Mouse (Mus musculus): ENCODE results near the gene Ikbip. TPM values are rescaled to one million over a fixed set of nuclear protein-coding genes. Genes with fewer than 3 reads are reported as not detected.
A peak's percentile ranks its signal among the peaks of the same experiment; 100 is the strongest.

Gene Ikbip
- polyA plus RNA-seq, 1 experiment from 2014 or later, result 20.6 TPM

GRCm38 (mm10) chr10:91102799-91103590, 20.3 kb downstream of the Ikbip start:
- Histone ChIP-seq H3K27me3 (replicated peaks; ENCODE audit: control insufficient read depth, insufficient read depth, low read length) (no peaks in the 10 kb centered on the region), H3K9me3 (ENCODE audit: control insufficient read depth, low read length) (no peaks in the 10 kb centered on the region), H3K4me2 (ENCODE audit: low read length) (no peak overlapping the region), H3K4me1 (ENCODE audit: control insufficient read depth, insufficient read depth, low read depth, low read length) (no peaks in the 10 kb centered on the region), H3K36me3 (ENCODE audit: control insufficient read depth, insufficient read depth, low read length) (peaks cover 4% of the 10 kb centered on the region; the same call in 1 of the 2 replicates), H3K4me3 (ENCODE audit: low read length) (no peak overlapping the region), H3K9ac (ENCODE audit: low read depth, low read length) (no peak overlapping the region), H3K27ac (ENCODE audit: low read depth, low read length) (no peak overlapping the region)
- WGBS, result 93% methylated on average over 14 of the region's 14 CpGs
- ATAC-seq, result no peak

- H3K9me3 ChIP-seq (ENCODE audit: control insufficient read depth, low read length), result no peaks in the 10 kb centered on the region; the same call in 1 of the 2 replicates
- H3K9ac ChIP-seq (ENCODE audit: low read depth, low read length), result no peak overlapping the region
- no peaks in the 10 kb centered on the region for H3K27me3 ChIP-seq (replicated peaks; ENCODE audit: control insufficient read depth, insufficient read depth, low read length)
- H3K4me2 ChIP-seq (ENCODE audit: low read length), result no peak overlapping the region
- no peak overlapping the region for H3K4me3 ChIP-seq (ENCODE audit: low read length)
- 91% methylated on average over 3 of the region's 3 CpGs for WGBS
- ATAC-seq, result no peak
- no peaks in the 10 kb centered on the region for H3K4me1 ChIP-seq (ENCODE audit: control insufficient read depth, insufficient read depth, low read depth, low read length)
- peaks cover 6% of the 10 kb centered on the region for H3K36me3 ChIP-seq (ENCODE audit: control insufficient read depth, insufficient read depth, low read length)
- no peak overlapping the region for H3K27ac ChIP-seq (ENCODE audit: low read depth, low read length)
These were observed 23.2 kb downstream of the Ikbip start for GRCm38 (mm10) chr10:91105981-91106380.

GRCm38 (mm10) chr10:91109841-91110240, 27.1 kb downstream of the Ikbip start:
- H3K4me3 ChIP-seq (ENCODE audit: low read length), result no peak overlapping the region
- no peaks in the 10 kb centered on the region for H3K4me1 ChIP-seq (ENCODE audit: control insufficient read depth, insufficient read depth, low read depth, low read length)
- H3K4me2 ChIP-seq (ENCODE audit: low read length), result no peak overlapping the region
- ATAC-seq, result no peak
- WGBS, result 92% methylated on average over 4 of the region's 4 CpGs
- H3K27ac ChIP-seq (ENCODE audit: low read depth, low read length), result no peak overlapping the region
- no peak overlapping the region for H3K9ac ChIP-seq (ENCODE audit: low read depth, low read length)
- no peaks in the 10 kb centered on the region; the same call in 1 of the 2 replicates for H3K9me3 ChIP-seq (ENCODE audit: control insufficient read depth, low read length)
- no peaks in the 10 kb centered on the region for H3K27me3 ChIP-seq (replicated peaks; ENCODE audit: control insufficient read depth, insufficient read depth, low read length)
- H3K36me3 ChIP-seq (ENCODE audit: control insufficient read depth, insufficient read depth, low read length), result peaks cover 26% of the 10 kb centered on the region

GRCm38 (mm10) chr10:91116958-91117357, 34.2 kb downstream of the Ikbip start:
- peaks cover 2% of the 10 kb centered on the region for H3K4me1 ChIP-seq (ENCODE audit: control insufficient read depth, insufficient read depth, low read depth, low read length)
- H3K4me2 ChIP-seq (ENCODE audit: low read length), result no peak overlapping the region
- H3K9me3 ChIP-seq (ENCODE audit: control insufficient read depth, low read length), result no peaks in the 10 kb centered on the region
- WGBS, result 93% methylated on average over 12 of the region's 12 CpGs
- no peaks in the 10 kb centered on the region for H3K27me3 ChIP-seq (replicated peaks; ENCODE audit: control insufficient read depth, insufficient read depth, low read length)
- ATAC-seq, result no peak
- peaks cover 65% of the 10 kb centered on the region for H3K36me3 ChIP-seq (ENCODE audit: control insufficient read depth, insufficient read depth, low read length)
- no peak overlapping the region for H3K9ac ChIP-seq (ENCODE audit: low read depth, low read length)
- H3K4me3 ChIP-seq (ENCODE audit: low read length), result no peak overlapping the region
- H3K27ac ChIP-seq (ENCODE audit: low read depth, low read length), result no peak overlapping the region

- no peak for ATAC-seq
- 34% methylated on average over 6 of the region's 6 CpGs for WGBS
- Histone ChIP-seq H3K36me3 (ENCODE audit: control insufficient read depth, insufficient read depth, low read length) (peaks cover 21% of the 10 kb centered on the region), H3K9ac (ENCODE audit: low read depth, low read length) (peak overlapping the region; percentile 94), H3K4me2 (ENCODE audit: low read length) (peak overlapping the region; percentile 54), H3K27ac (ENCODE audit: low read depth, low read length) (no peak overlapping the region), H3K27me3 (replicated peaks; ENCODE audit: control insufficient read depth, insufficient read depth, low read length) (no peaks in the 10 kb centered on the region), H3K4me1 (ENCODE audit: control insufficient read depth, insufficient read depth, low read depth, low read length) (peaks cover 14% of the 10 kb centered on the region), H3K4me3 (ENCODE audit: low read length) (peak overlapping the region; percentile 91), H3K9me3 (ENCODE audit: control insufficient read depth, low read length) (no peaks in the 10 kb centered on the region)
These were observed 39.9 kb downstream of the Ikbip start for GRCm38 (mm10) chr10:91122646-91123045.

- ATAC-seq, result peak; percentile 53
- peak overlapping the region; percentile 54 for H3K4me2 ChIP-seq (ENCODE audit: low read length)
- H3K36me3 ChIP-seq (ENCODE audit: control insufficient read depth, insufficient read depth, low read length), result peaks cover 15% of the 10 kb centered on the region
- no peaks in the 10 kb centered on the region for H3K9me3 ChIP-seq (ENCODE audit: control insufficient read depth, low read length)
- peak overlapping the region; percentile 91 for H3K4me3 ChIP-seq (ENCODE audit: low read length)
- peaks cover 14% of the 10 kb centered on the region for H3K4me1 ChIP-seq (ENCODE audit: control insufficient read depth, insufficient read depth, low read depth, low read length)
- H3K9ac ChIP-seq (ENCODE audit: low read depth, low read length), result peak overlapping the region; percentile 94
- no peaks in the 10 kb centered on the region for H3K27me3 ChIP-seq (replicated peaks; ENCODE audit: control insufficient read depth, insufficient read depth, low read length)
- H3K27ac ChIP-seq (ENCODE audit: low read depth, low read length), result peak overlapping the region; percentile 95
- under 1% methylated on average over 43 of the region's 44 CpGs for WGBS
These were observed 40.6 kb downstream of the Ikbip start for GRCm38 (mm10) chr10:91123281-91123827.

GRCm38 (mm10) chr10:91123828-91124822, 41.4 kb downstream of the Ikbip start, which contains the start of gene Slc25a3:
TSS of gene Slc25a3 (minus strand) at chr10:91124059.
- Histone ChIP-seq H3K4me3 (ENCODE audit: low read length) (peak within 1 kb of the TSS; percentile 91), H3K4me2 (ENCODE audit: low read length) (peak within 1 kb of the TSS; percentile 62), H3K27me3 (replicated peaks; ENCODE audit: control insufficient read depth, insufficient read depth, low read length) (no peaks in the 10 kb centered on the region), H3K36me3 (ENCODE audit: control insufficient read depth, insufficient read depth, low read length) (peaks cover 8% of the 10 kb centered on the region; the same call in 1 of the 2 replicates), H3K9ac (ENCODE audit: low read depth, low read length) (peak within 1 kb of the TSS; percentile 94), H3K9me3 (ENCODE audit: control insufficient read depth, low read length) (no peaks in the 10 kb centered on the region), H3K4me1 (ENCODE audit: control insufficient read depth, insufficient read depth, low read depth, low read length) (peaks cover 14% of the 10 kb centered on the region), H3K27ac (ENCODE audit: low read depth, low read length) (peak within 1 kb of the TSS; percentile 95)
- 13% methylated on average over 54 of the region's 59 CpGs for WGBS
- ATAC-seq, result peak; percentile 100

GRCm38 (mm10) chr10:91126618-91127355, 44.0 kb downstream of the Ikbip start:
- Histone ChIP-seq H3K9ac (ENCODE audit: low read depth, low read length) (no peak overlapping the region), H3K4me1 (ENCODE audit: control insufficient read depth, insufficient read depth, low read depth, low read length) (peaks cover 13% of the 10 kb centered on the region), H3K27ac (ENCODE audit: low read depth, low read length) (no peak overlapping the region), H3K36me3 (ENCODE audit: control insufficient read depth, insufficient read depth, low read length) (no peaks in the 10 kb centered on the region), H3K9me3 (ENCODE audit: control insufficient read depth, low read length) (no peaks in the 10 kb centered on the region), H3K4me2 (ENCODE audit: low read length) (no peak overlapping the region), H3K4me3 (ENCODE audit: low read length) (no peak overlapping the region), H3K27me3 (replicated peaks; ENCODE audit: control insufficient read depth, insufficient read depth, low read length) (no peaks in the 10 kb centered on the region)
- ATAC-seq, result no peak
- 77% methylated on average over 10 of the region's 10 CpGs for WGBS
